ENCODE assay signal across 8 mouse cellular contexts in genomic region chr17:26138901-26139381, GRCm38 (mm10). TPM values are rescaled to one million over a fixed set of nuclear protein-coding genes. Genes with fewer than 3 reads are reported as not detected.
DNase-seq lines count a peak whose midpoint lies in the region; ATAC-seq and TF ChIP-seq lines count a peak whose summit lies in the region.

No protein-coding gene starts in this region.

- H3K9ac ChIP-seq in hindbrain, embryonic 13.5 days, result peak overlapping the region; percentile 99
- H3K9ac ChIP-seq in lung, embryonic 15.5 days, result peak overlapping the region; percentile 90
- H3K9ac ChIP-seq in stomach, embryonic 15.5 days, result peak overlapping the region; percentile 89

- TF ChIP-seq POLR2A in cortical plate, adult 2 months (IDR thresholded peaks at IDR 0.05; ENCODE audit: extremely low read depth, insufficient read depth, low read length), result no peak

- ATAC-seq in G1E (ENCODE audit: extremely low read depth, insufficient number of reproducible peaks, low FRiP score, poor library complexity, severe bottlenecking), result no peak
- ATAC-seq in hindbrain, embryonic 13.5 days (ENCODE audit: low FRiP score), result peak; percentile 79
- ATAC-seq in lung, embryonic 15.5 days (ENCODE audit: borderline replicate concordance, extremely low read depth, low FRiP score, low TSS enrichment), result peak; percentile 66
- peak; percentile 70 for ATAC-seq in stomach, embryonic 15.5 days (ENCODE audit: insufficient read depth, low FRiP score, low read depth)
- no peak for ATAC-seq in megakaryocyte-erythroid progenitor cell, adult 5-6 weeks (replicated peaks; ENCODE audit: low FRiP score, low TSS enrichment, poor library complexity, severe bottlenecking)

- H3K4me1 ChIP-seq in G1E (ENCODE audit: insufficient read depth, low read depth, low read length), result peaks cover 47% of the 10 kb centered on the region
- peaks cover 2% of the 10 kb centered on the region; the same call in 1 of the 2 replicates for H3K4me1 ChIP-seq in cortical plate, adult 2 months (ENCODE audit: control insufficient read depth, insufficient read depth, low read length)
- H3K4me1 ChIP-seq in hindbrain, embryonic 13.5 days (replicated peaks), result peaks cover 24% of the 10 kb centered on the region
- peaks cover 23% of the 10 kb centered on the region for H3K4me1 ChIP-seq in lung, embryonic 15.5 days
- peaks cover 13% of the 10 kb centered on the region for H3K4me1 ChIP-seq in stomach, embryonic 15.5 days

- no peaks in the 10 kb centered on the region for H3K9me3 ChIP-seq in G1E (replicated peaks)
- no peaks in the 10 kb centered on the region for H3K9me3 ChIP-seq in hindbrain, embryonic 13.5 days
- H3K9me3 ChIP-seq in lung, embryonic 15.5 days, result no peaks in the 10 kb centered on the region
- no peaks in the 10 kb centered on the region for H3K9me3 ChIP-seq in stomach, embryonic 15.5 days

- no peaks in the 10 kb centered on the region for H3K27me3 ChIP-seq in G1E (ENCODE audit: insufficient read depth, low read length)
- no peaks in the 10 kb centered on the region for H3K27me3 ChIP-seq in hindbrain, embryonic 13.5 days
- H3K27me3 ChIP-seq in lung, embryonic 15.5 days, result no peaks in the 10 kb centered on the region
- no peaks in the 10 kb centered on the region for H3K27me3 ChIP-seq in stomach, embryonic 15.5 days (replicated peaks)

- DNase-seq in layer of hippocampus, adult 9-11 months, result peak; percentile 37
- DNase-seq in layer of hippocampus, adult 9-10 months (ENCODE audit: low spot score), result no peak
- DNase-seq in G1E (ENCODE audit: low spot score), result peak; percentile 28

- peak overlapping the region; percentile 89 for H3K4me2 ChIP-seq in hindbrain, embryonic 13.5 days
- peak overlapping the region; percentile 67 for H3K4me2 ChIP-seq in lung, embryonic 15.5 days
- peak overlapping the region; percentile 62 for H3K4me2 ChIP-seq in stomach, embryonic 15.5 days

- no peak for TF ChIP-seq CTCF in G1E (IDR thresholded peaks at IDR 0.05; ENCODE audit: low read depth, low read length)
- TF ChIP-seq CTCF in cortical plate, adult 2 months (IDR thresholded peaks at IDR 0.05; ENCODE audit: extremely low read depth, insufficient read depth, low read length), result no peak

- peak overlapping the region; percentile 88 for H3K4me3 ChIP-seq in G1E (ENCODE audit: low read depth, low read length)
- H3K4me3 ChIP-seq in cortical plate, adult 2 months (ENCODE audit: insufficient read depth, low read length), result peak overlapping the region; percentile 66
- peak overlapping the region; percentile 95 for H3K4me3 ChIP-seq in hindbrain, embryonic 13.5 days
- H3K4me3 ChIP-seq in lung, embryonic 15.5 days, result peak overlapping the region; percentile 80
- H3K4me3 ChIP-seq in stomach, embryonic 15.5 days (replicated peaks), result peak overlapping the region; percentile 83

- WGBS in hindbrain, embryonic 13.5 days, result under 1% methylated on average over 47 of the region's 58 CpGs
- under 1% methylated on average over 48 of the region's 58 CpGs for WGBS in lung, embryonic 15.5 days
- under 1% methylated on average over 53 of the region's 58 CpGs for WGBS in stomach, embryonic 15.5 days

- H3K27ac ChIP-seq in cortical plate, adult 2 months (ENCODE audit: insufficient read depth, low read length), result peak overlapping the region; percentile 43; the same call in 1 of the 2 replicates
- peak overlapping the region; percentile 96 for H3K27ac ChIP-seq in hindbrain, embryonic 13.5 days
- peak overlapping the region; percentile 95 for H3K27ac ChIP-seq in lung, embryonic 15.5 days
- H3K27ac ChIP-seq in stomach, embryonic 15.5 days, result peak overlapping the region; percentile 96

- peaks cover 49% of the 10 kb centered on the region for H3K36me3 ChIP-seq in G1E (replicated peaks)
- H3K36me3 ChIP-seq in hindbrain, embryonic 13.5 days, result peaks cover 15% of the 10 kb centered on the region
- peaks cover 15% of the 10 kb centered on the region; the same call in 1 of the 2 replicates for H3K36me3 ChIP-seq in lung, embryonic 15.5 days
- peaks cover 10% of the 10 kb centered on the region; the same call in 1 of the 2 replicates for H3K36me3 ChIP-seq in stomach, embryonic 15.5 days

RNA-seq across cellular contexts. Expression of gene Axin1, which starts 0.5 kb away (rescaled TPM):
- total RNA-seq in G1E (2014; fragmentation: Nextera tagmentation) (60.4 and 87.3 TPM in 2 replicates), G1E (2017) (84.9 and 96.7 TPM in 2 replicates)
- polyA plus RNA-seq in G1E (2012), result 43.4 and 45.5 TPM in 2 replicates
- polyA plus RNA-seq in cortical plate, adult 2 months (2012; rRNA removed), result 15.4 and 16.0 TPM in 2 replicates
- polyA plus RNA-seq in hindbrain, embryonic 13.5 days (2015; fragmentation: Nextera tagmentation; extraction: Ambion mirVana), result 8.5 and 9.7 TPM in 2 replicates
- polyA plus RNA-seq in lung, embryonic 15.5 days (2015; fragmentation: Nextera tagmentation; extraction: Ambion mirVana), result 16.5 and 18.9 TPM in 2 replicates
- polyA plus RNA-seq in stomach, embryonic 15.5 days (2015; fragmentation: Nextera tagmentation; extraction: Ambion mirVana), result 18.3 and 20.5 TPM in 2 replicates
- 29.2 and 32.1 TPM in 2 replicates for total RNA-seq in megakaryocyte-erythroid progenitor cell, adult 5-6 weeks (2014; fragmentation: Nextera tagmentation)
- 39.9 and 208 TPM in 2 replicates for total RNA-seq in megakaryocyte-erythroid progenitor cell, adult 5-6 weeks (2017)

RNA-seq across cellular contexts. Expression of gene Mrpl28, which starts 15.6 kb away (rescaled TPM):
- total RNA-seq in G1E (2014; fragmentation: Nextera tagmentation), result 25.6 and 40.2 TPM in 2 replicates
- total RNA-seq in G1E (2017), result 55.7 and 77.6 TPM in 2 replicates
- 326 and 332 TPM in 2 replicates for polyA plus RNA-seq in G1E (2012)
- 96.3 and 101 TPM in 2 replicates for polyA plus RNA-seq in cortical plate, adult 2 months (2012; rRNA removed)
- 177 and 178 TPM in 2 replicates for polyA plus RNA-seq in hindbrain, embryonic 13.5 days (2015; fragmentation: Nextera tagmentation; extraction: Ambion mirVana)
- polyA plus RNA-seq in lung, embryonic 15.5 days (2015; fragmentation: Nextera tagmentation; extraction: Ambion mirVana), result 209 and 210 TPM in 2 replicates
- polyA plus RNA-seq in stomach, embryonic 15.5 days (2015; fragmentation: Nextera tagmentation; extraction: Ambion mirVana), result 199 and 208 TPM in 2 replicates
- 116 and 152 TPM in 2 replicates for total RNA-seq in megakaryocyte-erythroid progenitor cell, adult 5-6 weeks (2014; fragmentation: Nextera tagmentation)
- total RNA-seq in megakaryocyte-erythroid progenitor cell, adult 5-6 weeks (2017), result 30.1 and 63.1 TPM in 2 replicates

RNA-seq across cellular contexts. Expression of gene Tmem8, which starts 25.8 kb away (rescaled TPM):
- total RNA-seq in G1E (2014; fragmentation: Nextera tagmentation), result 2.3 and 3.0 TPM in 2 replicates
- total RNA-seq in G1E (2017), result 6.4 and 7.8 TPM in 2 replicates
- 3.4 and 3.5 TPM in 2 replicates for polyA plus RNA-seq in G1E (2012)
- 27.4 and 31.6 TPM in 2 replicates for polyA plus RNA-seq in cortical plate, adult 2 months (2012; rRNA removed)
- 3.0 and 3.7 TPM in 2 replicates for polyA plus RNA-seq in hindbrain, embryonic 13.5 days (2015; fragmentation: Nextera tagmentation; extraction: Ambion mirVana)
- 1.9 and 2.7 TPM in 2 replicates for polyA plus RNA-seq in lung, embryonic 15.5 days (2015; fragmentation: Nextera tagmentation; extraction: Ambion mirVana)
- 6.6 and 7.2 TPM in 2 replicates for polyA plus RNA-seq in stomach, embryonic 15.5 days (2015; fragmentation: Nextera tagmentation; extraction: Ambion mirVana)
- 38.1 and 41.1 TPM in 2 replicates for total RNA-seq in megakaryocyte-erythroid progenitor cell, adult 5-6 weeks (2014; fragmentation: Nextera tagmentation)
- 6.0 and 18.4 TPM in 2 replicates for total RNA-seq in megakaryocyte-erythroid progenitor cell, adult 5-6 weeks (2017)

RNA-seq across cellular contexts. Expression of gene Nme4, which starts 43.5 kb away (rescaled TPM):
- 23.3 and 25.2 TPM in 2 replicates for total RNA-seq in G1E (2014; fragmentation: Nextera tagmentation)
- total RNA-seq in G1E (2017), result 48.5 and 68.1 TPM in 2 replicates
- polyA plus RNA-seq in G1E (2012), result 118 and 139 TPM in 2 replicates
- 11.5 and 11.8 TPM in 2 replicates for polyA plus RNA-seq in cortical plate, adult 2 months (2012; rRNA removed)
- polyA plus RNA-seq in hindbrain, embryonic 13.5 days (2015; fragmentation: Nextera tagmentation; extraction: Ambion mirVana), result 29.8 and 31.6 TPM in 2 replicates
- 85.0 and 92.3 TPM in 2 replicates for polyA plus RNA-seq in lung, embryonic 15.5 days (2015; fragmentation: Nextera tagmentation; extraction: Ambion mirVana)
- polyA plus RNA-seq in stomach, embryonic 15.5 days (2015; fragmentation: Nextera tagmentation; extraction: Ambion mirVana), result 86.2 and 88.8 TPM in 2 replicates
- total RNA-seq in megakaryocyte-erythroid progenitor cell, adult 5-6 weeks (2014; fragmentation: Nextera tagmentation), result 103 and 104 TPM in 2 replicates
- 70.5 and 80.3 TPM in 2 replicates for total RNA-seq in megakaryocyte-erythroid progenitor cell, adult 5-6 weeks (2017)

RNA-seq across cellular contexts. Expression of gene Decr2, which starts 48.8 kb away (rescaled TPM):
- total RNA-seq in G1E (2014; fragmentation: Nextera tagmentation) (6.4 and 19.1 TPM in 2 replicates), G1E (2017) (7.6 and 8.8 TPM in 2 replicates)
- polyA plus RNA-seq in G1E (2012), result 0.18 and 0.34 TPM in 2 replicates
- polyA plus RNA-seq in cortical plate, adult 2 months (2012; rRNA removed), result 43.5 and 49.8 TPM in 2 replicates
- polyA plus RNA-seq in hindbrain, embryonic 13.5 days (2015; fragmentation: Nextera tagmentation; extraction: Ambion mirVana), result 33.5 and 34.9 TPM in 2 replicates
- polyA plus RNA-seq in lung, embryonic 15.5 days (2015; fragmentation: Nextera tagmentation; extraction: Ambion mirVana), result 32.3 and 34.0 TPM in 2 replicates
- 39.3 and 42.0 TPM in 2 replicates for polyA plus RNA-seq in stomach, embryonic 15.5 days (2015; fragmentation: Nextera tagmentation; extraction: Ambion mirVana)
- 6.8 and 7.7 TPM in 2 replicates for total RNA-seq in megakaryocyte-erythroid progenitor cell, adult 5-6 weeks (2014; fragmentation: Nextera tagmentation)
- total RNA-seq in megakaryocyte-erythroid progenitor cell, adult 5-6 weeks (2017), result 5.6 and 7.8 TPM in 2 replicates

Comparison
In these comparisons a context has a peak if more than half of its experiments do, and no peak if none do; other contexts are left out.
1. ATAC-seq: peak in hindbrain, embryonic 13.5 days (single experiment), lung, embryonic 15.5 days (single experiment) and stomach, embryonic 15.5 days (single experiment); none in G1E (single experiment) and megakaryocyte-erythroid progenitor cell, adult 5-6 weeks (single experiment).
2. H3K27ac ChIP-seq: peak in every context shown above with its lines; median percentile 96 in hindbrain, embryonic 13.5 days; 96 in stomach, embryonic 15.5 days; 95 in lung, embryonic 15.5 days; 43 in cortical plate, adult 2 months.
3. Peak in every context shown above with its lines, with median percentiles within 50 percentile points of each other: H3K4me3 ChIP-seq, H3K4me2 ChIP-seq and H3K9ac ChIP-seq.